Mouse (Mus musculus): ENCODE measurements around the gene Kcnt1. TPM values are rescaled to one million over a fixed set of nuclear protein-coding genes. Genes with fewer than 3 reads are reported as not detected.
A peak's percentile ranks its signal among the peaks of the same experiment; 100 is the strongest.

Gene Kcnt1
- polyA plus RNA-seq, 1 experiment from 2014 or later, result 0.47 TPM

DNA sequence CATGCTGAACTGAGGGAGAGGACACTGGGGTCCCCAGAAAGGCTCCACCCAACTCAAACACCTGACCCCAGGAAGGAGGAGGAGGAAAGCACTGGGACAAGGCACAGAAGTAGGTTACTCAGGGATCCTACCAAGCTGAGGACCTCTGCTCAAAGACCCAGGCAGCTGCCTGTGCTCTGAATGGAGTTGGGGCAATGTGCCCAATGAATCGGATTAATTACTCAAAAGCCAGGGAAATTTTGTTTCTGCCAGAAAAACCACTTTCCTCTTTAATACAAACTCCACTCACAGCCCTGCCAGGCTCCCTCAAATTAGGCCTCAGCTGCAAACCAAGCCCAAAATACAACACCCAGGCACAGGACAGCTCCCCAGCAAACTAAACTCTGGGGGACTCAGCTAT is 20.8 kb upstream of the Kcnt1 start:
- no peak for ATAC-seq (ENCODE audit: low read depth)
- H3K27me3 ChIP-seq (replicated peaks; ENCODE audit: control insufficient read depth, insufficient read depth, low read length), result no peaks in the 10 kb centered on the region
- no peak overlapping the region for H3K4me3 ChIP-seq (ENCODE audit: low read depth, low read length)
- DNase-seq (ENCODE audit: low spot score), result no peak
- no peaks in the 10 kb centered on the region for H3K9me3 ChIP-seq (ENCODE audit: control insufficient read depth, low read length)
- H3K4me1 ChIP-seq (ENCODE audit: control insufficient read depth, insufficient read depth, low read length), result 0 out of 2 replicates have a peak, but pooled peaks cover 5% of the 10 kb centered on the region
- WGBS, result 65% methylated on average over 1 of the region's 1 CpGs
- H3K27ac ChIP-seq (replicated peaks; ENCODE audit: low read depth, low read length), result no peak overlapping the region
- no peaks in the 10 kb centered on the region for H3K36me3 ChIP-seq (ENCODE audit: control insufficient read depth, insufficient read depth, low read length)
- H3K4me2 ChIP-seq (ENCODE audit: low read depth, low read length), result no peak overlapping the region
- no peak overlapping the region for H3K9ac ChIP-seq (ENCODE audit: low read depth, low read length)

DNA sequence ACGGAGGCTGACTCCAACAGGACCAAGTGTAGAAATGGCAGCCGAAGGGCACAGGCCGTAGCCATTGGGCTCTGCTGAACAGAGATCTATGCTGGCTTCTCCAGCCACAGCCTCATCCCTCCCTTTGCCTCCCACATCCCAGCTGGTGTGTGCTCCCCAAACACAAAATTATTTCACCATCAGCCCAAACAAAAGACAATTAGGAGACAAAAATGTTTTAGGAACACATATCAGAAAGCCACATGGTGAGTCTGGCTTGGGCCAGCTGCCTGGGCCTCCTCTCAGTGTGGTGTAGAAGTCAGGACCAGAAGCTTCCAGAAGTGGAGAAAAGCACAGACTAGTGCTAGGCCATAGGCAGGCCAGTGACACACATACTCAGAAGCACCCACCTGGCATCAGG is 19.4 kb upstream of the Kcnt1 start:
- ATAC-seq (ENCODE audit: low read depth) (no peak), DNase-seq (ENCODE audit: low spot score) (no peak)
- Histone ChIP-seq H3K4me2 (ENCODE audit: low read depth, low read length) (no peak overlapping the region), H3K9me3 (ENCODE audit: control insufficient read depth, low read length) (no peaks in the 10 kb centered on the region), H3K4me3 (ENCODE audit: low read depth, low read length) (no peak overlapping the region), H3K27ac (replicated peaks; ENCODE audit: low read depth, low read length) (no peak overlapping the region), H3K4me1 (ENCODE audit: control insufficient read depth, insufficient read depth, low read length) (0 out of 2 replicates have a peak, but pooled peaks cover 5% of the 10 kb centered on the region), H3K36me3 (ENCODE audit: control insufficient read depth, insufficient read depth, low read length) (no peaks in the 10 kb centered on the region), H3K27me3 (replicated peaks; ENCODE audit: control insufficient read depth, insufficient read depth, low read length) (no peaks in the 10 kb centered on the region), H3K9ac (ENCODE audit: low read depth, low read length) (no peak overlapping the region)
- WGBS, result 72% methylated on average over 2 of the region's 3 CpGs

DNA sequence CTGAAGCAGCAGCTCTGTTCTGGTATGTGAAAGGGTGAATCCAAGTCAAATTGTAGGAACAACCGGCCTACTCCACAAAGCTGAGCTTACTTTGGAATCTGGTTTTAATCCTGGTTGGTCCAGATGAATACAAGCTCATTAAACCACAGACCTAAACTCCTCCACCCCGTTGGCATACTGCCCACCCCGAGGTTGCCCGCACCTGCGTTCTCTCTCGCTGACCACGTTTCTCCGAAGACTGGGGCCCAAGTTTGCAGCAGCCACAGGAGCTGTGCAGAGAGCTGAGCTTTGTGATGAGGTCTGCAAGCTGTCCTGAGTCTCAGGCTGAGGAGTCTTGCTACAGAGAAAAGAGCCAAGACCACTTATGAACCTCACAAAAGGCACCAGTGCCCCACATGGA is 17.0 kb upstream of the Kcnt1 start:
- WGBS, result 55% methylated on average over 8 of the region's 8 CpGs
- DNase-seq (ENCODE audit: low spot score), result peak; percentile 37
- H3K36me3 ChIP-seq (ENCODE audit: control insufficient read depth, insufficient read depth, low read length), result no peaks in the 10 kb centered on the region
- no peak overlapping the region for H3K27ac ChIP-seq (replicated peaks; ENCODE audit: low read depth, low read length)
- no peak overlapping the region for H3K4me3 ChIP-seq (ENCODE audit: low read depth, low read length)
- no peaks in the 10 kb centered on the region for H3K9me3 ChIP-seq (ENCODE audit: control insufficient read depth, low read length)
- ATAC-seq (ENCODE audit: low read depth), result peak; percentile 60; the same call in 1 of the 2 replicates
- no peaks in the 10 kb centered on the region for H3K27me3 ChIP-seq (replicated peaks; ENCODE audit: control insufficient read depth, insufficient read depth, low read length)
- H3K4me2 ChIP-seq (ENCODE audit: low read depth, low read length), result no peak overlapping the region
- no peak overlapping the region for H3K9ac ChIP-seq (ENCODE audit: low read depth, low read length)
- H3K4me1 ChIP-seq (ENCODE audit: control insufficient read depth, insufficient read depth, low read length), result 0 out of 2 replicates have a peak, but pooled peaks cover 5% of the 10 kb centered on the region

DNA sequence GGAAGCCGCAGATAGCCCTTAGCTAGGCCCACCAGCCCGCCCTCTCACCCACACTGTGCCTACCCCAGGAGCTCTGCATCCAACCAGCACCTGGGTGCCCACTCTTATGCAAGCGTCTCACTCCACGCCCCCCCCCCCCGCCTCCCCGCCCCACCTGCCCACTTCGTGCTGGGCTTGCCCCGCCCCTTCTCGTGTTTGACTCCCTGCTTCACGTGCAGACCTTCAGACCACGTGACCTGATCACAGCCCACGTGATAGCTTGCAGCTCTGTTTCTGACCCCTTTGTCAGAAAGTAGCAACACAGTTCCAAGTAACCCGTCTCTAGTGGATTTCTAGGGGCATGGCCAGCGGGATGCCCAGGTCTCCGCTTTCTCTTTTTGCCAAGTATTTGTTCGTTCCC is 16.3 kb upstream of the Kcnt1 start, which contains the start of gene Sohlh1:
Gene Sohlh1, minus strand, starts transcription at position 23 of the 400 bp plus-strand sequence.
- Histone ChIP-seq H3K4me3 (ENCODE audit: low read depth, low read length) (no peak within 1 kb of the TSS), H3K9ac (ENCODE audit: low read depth, low read length) (no peak within 1 kb of the TSS), H3K27ac (replicated peaks; ENCODE audit: low read depth, low read length) (no peak within 1 kb of the TSS), H3K4me1 (ENCODE audit: control insufficient read depth, insufficient read depth, low read length) (0 out of 2 replicates have a peak, but pooled peaks cover 5% of the 10 kb centered on the region), H3K9me3 (ENCODE audit: control insufficient read depth, low read length) (no peaks in the 10 kb centered on the region), H3K36me3 (ENCODE audit: control insufficient read depth, insufficient read depth, low read length) (no peaks in the 10 kb centered on the region), H3K4me2 (ENCODE audit: low read depth, low read length) (no peak within 1 kb of the TSS), H3K27me3 (replicated peaks; ENCODE audit: control insufficient read depth, insufficient read depth, low read length) (no peaks in the 10 kb centered on the region)
- DNase-seq (ENCODE audit: low spot score), result no peak
- 74% methylated on average over 13 of the region's 16 CpGs for WGBS
- no peak for ATAC-seq (ENCODE audit: low read depth)

DNA sequence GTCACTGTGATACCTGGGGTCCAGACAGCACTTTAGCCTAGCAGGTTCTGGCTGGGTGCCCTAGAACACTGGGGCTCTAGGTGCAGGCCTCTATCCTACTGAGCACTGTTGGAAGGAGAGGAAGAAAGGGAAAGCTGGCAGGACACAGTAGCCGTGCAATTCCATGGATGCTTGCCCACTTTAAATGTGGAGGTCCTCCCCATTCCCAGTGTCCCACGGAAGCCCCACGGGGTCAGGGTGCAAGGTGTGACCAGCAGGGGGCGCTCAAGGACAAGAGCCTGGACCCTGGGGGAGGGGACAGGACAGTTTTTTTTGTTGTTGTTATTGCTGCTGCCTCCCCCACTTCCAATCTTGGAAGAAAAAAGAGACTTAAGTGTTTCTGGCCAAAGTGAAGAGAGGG is 13.2 kb upstream of the Kcnt1 start:
- ATAC-seq (ENCODE audit: low read depth) (no peak), DNase-seq (ENCODE audit: low spot score) (no peak)
- 9% methylated on average over 4 of the region's 4 CpGs for WGBS
- 0 out of 2 replicates have a peak, but pooled peaks cover 10% of the 10 kb centered on the region for H3K4me1 ChIP-seq (ENCODE audit: control insufficient read depth, insufficient read depth, low read length)
- H3K4me3 ChIP-seq (ENCODE audit: low read depth, low read length), result no peak overlapping the region
- H3K9me3 ChIP-seq (ENCODE audit: control insufficient read depth, low read length), result no peaks in the 10 kb centered on the region
- no peak overlapping the region for H3K9ac ChIP-seq (ENCODE audit: low read depth, low read length)
- no peaks in the 10 kb centered on the region for H3K36me3 ChIP-seq (ENCODE audit: control insufficient read depth, insufficient read depth, low read length)
- H3K27me3 ChIP-seq (replicated peaks; ENCODE audit: control insufficient read depth, insufficient read depth, low read length), result no peaks in the 10 kb centered on the region
- H3K4me2 ChIP-seq (ENCODE audit: low read depth, low read length), result no peak overlapping the region
- H3K27ac ChIP-seq (replicated peaks; ENCODE audit: low read depth, low read length), result no peak overlapping the region

DNA sequence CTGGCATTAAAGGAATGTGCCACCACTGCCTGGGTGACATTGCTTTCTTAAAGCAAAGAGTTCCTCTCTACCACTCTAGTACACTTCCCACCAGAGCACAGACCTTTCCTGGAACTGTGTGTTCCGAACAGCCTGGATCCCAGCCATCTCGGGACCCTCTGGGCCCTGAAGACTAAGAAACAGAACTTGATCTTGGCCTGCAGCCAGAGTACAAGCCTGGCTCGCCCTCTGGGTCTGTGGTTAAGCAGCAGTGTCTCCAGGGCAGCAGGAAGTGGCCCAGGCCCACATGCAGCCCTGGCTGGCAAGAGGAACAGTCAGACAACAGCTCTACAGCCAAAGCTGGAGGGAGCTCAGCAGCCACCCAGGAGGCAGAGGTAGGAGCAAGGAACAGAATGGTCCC is 10.9 kb upstream of the Kcnt1 start:
- DNase-seq (ENCODE audit: low spot score), result peak; percentile 20
- Histone ChIP-seq H3K4me1 (ENCODE audit: control insufficient read depth, insufficient read depth, low read length) (0 out of 2 replicates have a peak, but pooled peaks cover 6% of the 10 kb centered on the region), H3K27me3 (replicated peaks; ENCODE audit: control insufficient read depth, insufficient read depth, low read length) (no peaks in the 10 kb centered on the region), H3K9me3 (ENCODE audit: control insufficient read depth, low read length) (no peaks in the 10 kb centered on the region), H3K9ac (ENCODE audit: low read depth, low read length) (no peak overlapping the region), H3K36me3 (ENCODE audit: control insufficient read depth, insufficient read depth, low read length) (no peaks in the 10 kb centered on the region), H3K4me2 (ENCODE audit: low read depth, low read length) (no peak overlapping the region), H3K4me3 (ENCODE audit: low read depth, low read length) (no peak overlapping the region), H3K27ac (replicated peaks; ENCODE audit: low read depth, low read length) (no peak overlapping the region)
- WGBS, result 29% methylated on average over 3 of the region's 3 CpGs
- ATAC-seq (ENCODE audit: low read depth), result no peak

DNA sequence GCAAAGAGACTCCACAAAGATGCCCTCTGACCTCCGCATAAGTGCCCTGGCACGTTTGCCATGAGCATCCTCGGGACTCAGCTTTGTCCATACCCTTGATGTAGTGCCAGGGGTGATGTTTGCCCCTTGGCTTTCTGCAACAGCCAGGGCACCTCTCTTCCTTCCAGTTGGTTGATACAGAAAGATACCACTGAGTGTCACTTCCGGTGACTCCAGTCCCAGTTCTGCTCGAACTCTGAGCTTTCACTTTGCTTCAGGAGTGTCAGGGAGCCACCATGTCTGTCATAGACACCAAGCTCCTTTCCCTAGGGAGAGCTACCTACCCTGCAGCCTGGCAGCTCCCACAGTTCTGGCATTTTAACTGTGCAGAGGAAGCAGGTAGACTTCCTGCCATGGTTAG is 9.5 kb upstream of the Kcnt1 start:
- ATAC-seq (ENCODE audit: low read depth), result no peak
- no peak overlapping the region for H3K4me3 ChIP-seq (ENCODE audit: low read depth, low read length)
- 71% methylated on average over 5 of the region's 5 CpGs for WGBS

DNA sequence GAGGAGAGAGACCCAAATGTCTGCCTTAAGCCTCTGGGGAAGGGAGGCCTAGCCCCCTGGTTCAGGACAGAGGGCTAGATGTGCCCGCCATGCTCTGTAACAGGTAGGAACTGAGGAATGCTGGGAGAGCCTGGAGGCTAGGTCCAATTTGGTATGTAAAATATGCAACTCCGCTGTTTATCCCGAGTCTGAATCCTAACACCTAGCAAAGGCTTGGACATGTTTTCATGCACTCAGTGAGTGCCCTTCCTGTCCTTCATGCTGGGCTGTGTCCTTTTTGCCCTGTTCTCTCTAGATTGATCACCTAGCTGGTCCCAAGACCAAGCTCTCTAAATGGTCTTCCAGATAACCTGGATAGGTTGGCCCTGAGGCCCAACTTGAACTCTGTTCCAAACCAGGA is 3.6 kb upstream of the Kcnt1 start:
- ATAC-seq (ENCODE audit: low read depth), result no peak
- no peak overlapping the region for H3K27ac ChIP-seq (replicated peaks; ENCODE audit: low read depth, low read length)
- DNase-seq (ENCODE audit: low spot score), result no peak
- no peak overlapping the region for H3K9ac ChIP-seq (ENCODE audit: low read depth, low read length)
- peaks cover 11% of the 10 kb centered on the region for H3K4me1 ChIP-seq (ENCODE audit: control insufficient read depth, insufficient read depth, low read length)
- H3K27me3 ChIP-seq (replicated peaks; ENCODE audit: control insufficient read depth, insufficient read depth, low read length), result peaks cover 15% of the 10 kb centered on the region
- H3K4me2 ChIP-seq (ENCODE audit: low read depth, low read length), result no peak overlapping the region
- H3K4me3 ChIP-seq (ENCODE audit: low read depth, low read length), result no peak overlapping the region
- H3K9me3 ChIP-seq (ENCODE audit: control insufficient read depth, low read length), result no peaks in the 10 kb centered on the region
- WGBS, result 74% methylated on average over 3 of the region's 3 CpGs
- no peaks in the 10 kb centered on the region for H3K36me3 ChIP-seq (ENCODE audit: control insufficient read depth, insufficient read depth, low read length)

More for the DNA sequence above, 9.5 kb upstream of the Kcnt1 start:
- no peak overlapping the region for H3K27ac ChIP-seq (replicated peaks; ENCODE audit: low read depth, low read length)
- 0 out of 2 replicates have a peak, but pooled peaks cover 6% of the 10 kb centered on the region for H3K4me1 ChIP-seq (ENCODE audit: control insufficient read depth, insufficient read depth, low read length)
- H3K4me2 ChIP-seq (ENCODE audit: low read depth, low read length), result no peak overlapping the region
- DNase-seq (ENCODE audit: low spot score), result no peak
- no peaks in the 10 kb centered on the region for H3K27me3 ChIP-seq (replicated peaks; ENCODE audit: control insufficient read depth, insufficient read depth, low read length)
- H3K9me3 ChIP-seq (ENCODE audit: control insufficient read depth, low read length), result no peaks in the 10 kb centered on the region
- H3K36me3 ChIP-seq (ENCODE audit: control insufficient read depth, insufficient read depth, low read length), result no peaks in the 10 kb centered on the region
- no peak overlapping the region for H3K9ac ChIP-seq (ENCODE audit: low read depth, low read length)

DNA sequence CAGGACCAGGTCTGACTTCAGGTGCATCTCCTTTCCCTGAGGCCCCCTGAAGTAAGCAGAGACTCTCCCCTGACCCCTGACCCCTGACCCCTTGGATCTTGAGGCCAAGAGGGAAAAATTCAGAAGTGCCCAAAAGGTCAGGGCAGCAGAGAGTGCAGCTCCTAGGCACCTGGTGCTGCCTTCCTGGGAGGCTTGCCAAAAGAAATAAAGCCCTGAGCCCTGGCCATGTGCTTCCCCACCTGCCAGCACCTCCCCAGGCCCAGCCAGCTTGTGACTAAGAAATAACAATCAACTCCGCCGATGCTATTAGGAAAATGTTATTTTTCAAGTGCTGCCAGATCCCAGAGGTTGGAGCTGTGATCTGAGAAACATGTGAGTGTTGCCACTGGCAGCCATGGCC is 1.5 kb upstream of the Kcnt1 start:
- Histone ChIP-seq H3K27ac (replicated peaks; ENCODE audit: low read depth, low read length) (no peak overlapping the region), H3K9me3 (ENCODE audit: control insufficient read depth, low read length) (no peaks in the 10 kb centered on the region), H3K9ac (ENCODE audit: low read depth, low read length) (no peak overlapping the region), H3K4me1 (ENCODE audit: control insufficient read depth, insufficient read depth, low read length) (peaks cover 11% of the 10 kb centered on the region), H3K4me3 (ENCODE audit: low read depth, low read length) (no peak overlapping the region), H3K36me3 (ENCODE audit: control insufficient read depth, insufficient read depth, low read length) (no peaks in the 10 kb centered on the region), H3K27me3 (replicated peaks; ENCODE audit: control insufficient read depth, insufficient read depth, low read length) (peaks cover 21% of the 10 kb centered on the region), H3K4me2 (ENCODE audit: low read depth, low read length) (no peak overlapping the region)
- WGBS, result 52% methylated on average over 2 of the region's 2 CpGs
- ATAC-seq (ENCODE audit: low read depth) (no peak), DNase-seq (ENCODE audit: low spot score) (no peak)

Data from embryonic facial prominence, embryonic 14.5 days (tissue).